Mouse (Mus musculus): ENCODE data around the gene Wdr5. TPM values are rescaled to one million over a fixed set of nuclear protein-coding genes. Genes with fewer than 3 reads are reported as not detected.

Wdr5 gene
- polyA plus RNA-seq, 3 experiments from 2014 or later: 15.3 to 16.2 (median 15.6) TPM

GRCm38 (mm10) chr2:27552620-27553287 lies 37.8 kb downstream of the Wdr5 start:
- ATAC-seq: no peak

- no peak for ATAC-seq
These were observed 39.4 kb downstream of the Wdr5 start for GRCm38 (mm10) chr2:27554308-27554707.

GRCm38 (mm10) chr2:27556921-27557320 lies 42.0 kb downstream of the Wdr5 start:
- ATAC-seq: no peak

GRCm38 (mm10) chr2:27560708-27561123 lies 45.8 kb downstream of the Wdr5 start:
- ATAC-seq: no peak

GRCm38 (mm10) chr2:27561159-27561558 lies 46.2 kb downstream of the Wdr5 start:
- ATAC-seq: no peak

- ATAC-seq: no peak
These were observed 46.9 kb downstream of the Wdr5 start for GRCm38 (mm10) chr2:27561829-27562228.

- no peak for ATAC-seq
These were observed 48.7 kb downstream of the Wdr5 start for GRCm38 (mm10) chr2:27563641-27564148.

- ATAC-seq: no peak
These were observed 49.7 kb downstream of the Wdr5 start for GRCm38 (mm10) chr2:27564694-27565093.

- ATAC-seq: no peak
These were observed 50.6 kb downstream of the Wdr5 start for GRCm38 (mm10) chr2:27565316-27566103.

- no peak for ATAC-seq
These were observed 55.9 kb downstream of the Wdr5 start for GRCm38 (mm10) chr2:27570856-27571255.

GRCm38 (mm10) chr2:27572261-27572793 lies 57.4 kb downstream of the Wdr5 start:
- ATAC-seq: no peak

- ATAC-seq: no peak
These were observed 58.1 kb downstream of the Wdr5 start for GRCm38 (mm10) chr2:27572928-27573627.

GRCm38 (mm10) chr2:27573628-27573966 lies 58.6 kb downstream of the Wdr5 start:
- no peak for ATAC-seq

GRCm38 (mm10) chr2:27576416-27576815 lies 61.5 kb downstream of the Wdr5 start:
- ATAC-seq: no peak

- ATAC-seq: no peak
These were observed 63.6 kb downstream of the Wdr5 start for GRCm38 (mm10) chr2:27578552-27578951.

- ATAC-seq: no peak
These were observed 67.2 kb downstream of the Wdr5 start for GRCm38 (mm10) chr2:27582112-27582511.

GRCm38 (mm10) chr2:27583019-27583418 lies 68.1 kb downstream of the Wdr5 start:
- no peak for ATAC-seq

GRCm38 (mm10) chr2:27584546-27584945 lies 69.6 kb downstream of the Wdr5 start:
- ATAC-seq: no peak

Other genes starting within 250 kb of the Wdr5 start
- 1 to 10 TPM; 3.8 to 7.1 (median 7.0) TPM for gene Vav2, start 88.1 kb upstream of the Wdr5 start, polyA plus RNA-seq (2017; shearing (Covaris generic))
- gene Brd3os, start 72.8 kb upstream of the Wdr5 start, polyA plus RNA-seq (2017; shearing (Covaris generic)): not detected
- 10 to 100 TPM; 28.7 to 35.5 (median 34.6) TPM for gene Brd3, start 7.5 kb upstream of the Wdr5 start, polyA plus RNA-seq (2017; shearing (Covaris generic))
- 1 to 10 TPM; 5.3 to 7.3 (median 5.7) TPM for gene Rxra, start 161.3 kb downstream of the Wdr5 start, polyA plus RNA-seq (2017; shearing (Covaris generic))

Data from inflammation-experienced regulatory T-cells, adult 6 months (primary cell).